Comparison of ENCODE assay signal across 1 mouse cellular context in the genomic region with DNA sequence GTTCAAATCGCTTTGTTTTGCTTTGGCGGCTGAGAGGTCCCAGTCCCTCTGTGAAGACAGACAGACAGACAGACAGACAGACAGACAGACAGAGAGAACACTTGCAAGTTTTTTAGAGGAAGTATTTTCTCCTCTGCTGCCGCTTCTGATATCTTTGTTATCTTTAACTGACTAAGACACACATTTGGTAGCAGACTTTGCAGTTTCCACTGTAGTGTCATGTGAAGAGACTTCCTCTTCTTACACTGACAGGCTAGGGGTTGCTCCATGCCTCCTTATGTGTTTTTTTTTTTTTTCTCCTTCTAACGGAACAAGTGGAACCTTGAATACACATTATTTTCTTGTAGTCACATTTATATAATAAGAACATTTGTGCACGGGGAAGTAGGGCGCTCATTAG.
TF ChIP-seq lines count a peak whose summit lies in the region.

No protein-coding gene starts in this region.

TF ChIP-seq in CH12.LX, 34 proteins besides CTCF, POLR2A, EP300 and RAD21 (continued from another document):
- no peak for TF ChIP-seq E2F4 (IDR thresholded peaks at IDR 0.05; ENCODE audit: insufficient replicate concordance, low read depth, low read length)
- no peak for TF ChIP-seq SIN3A (IDR thresholded peaks at IDR 0.05; ENCODE audit: low read length)
- TF ChIP-seq ETS1 (conservative IDR thresholded peaks at IDR 0.05; ENCODE audit: low read depth, low read length): no peak
- TF ChIP-seq ZKSCAN1 (IDR thresholded peaks at IDR 0.05; ENCODE audit: borderline replicate concordance, low read depth, low read length): no peak
- TF ChIP-seq JUN (IDR thresholded peaks at IDR 0.05; ENCODE audit: insufficient read depth, low read depth, low read length): no peak
